ENCODE assay signal across 20 mouse cellular contexts in genomic region chr10:31354141-31354540, GRCm38 (mm10). TPM values are rescaled to one million over a fixed set of nuclear protein-coding genes. Genes with fewer than 3 reads are reported as not detected.
A peak's percentile ranks its signal among the peaks of the same experiment; 100 is the strongest.
DNase-seq lines count a peak whose midpoint lies in the region; ATAC-seq and TF ChIP-seq lines count a peak whose summit lies in the region.
"Had no signal": no experiment of that assay in that cellular context is flagged by ENCODE, and none has a peak within 500 bp of the region (broad histone marks: within the 10 kb centered on the region; RNA-seq: fewer than 3 reads in every experiment).

No protein-coding gene starts in this region.

- no peaks in the 10 kb centered on the region for H3K36me3 ChIP-seq in intestine, postnatal 0 days (ENCODE audit: control insufficient read depth, insufficient read depth)
- H3K36me3 ChIP-seq in midbrain, embryonic 14.5 days (ENCODE audit: control insufficient read depth, insufficient read depth, low read length), result no peaks in the 10 kb centered on the region
- H3K36me3 ChIP-seq: embryonic facial prominence, embryonic 13.5 days; heart, embryonic 15.5 days; hindbrain, embryonic 13.5 days had no signal

- H3K4me2 ChIP-seq in intestine, postnatal 0 days (replicated peaks; ENCODE audit: low read depth), result no peak overlapping the region
- no peak overlapping the region for H3K4me2 ChIP-seq in midbrain, embryonic 14.5 days (ENCODE audit: low read length)
- H3K4me2 ChIP-seq: embryonic facial prominence, embryonic 13.5 days; forebrain, embryonic 13.5 days; heart, embryonic 11.5 days; heart, embryonic 15.5 days; hindbrain, embryonic 13.5 days had no signal

- H3K4me1 ChIP-seq in intestine, postnatal 0 days (replicated peaks; ENCODE audit: control insufficient read depth, insufficient read depth, low read length), result no peaks in the 10 kb centered on the region
- H3K4me1 ChIP-seq in midbrain, embryonic 14.5 days (ENCODE audit: control insufficient read depth, insufficient read depth, low read length), result no peaks in the 10 kb centered on the region
- H3K4me1 ChIP-seq: embryonic facial prominence, embryonic 13.5 days; heart, embryonic 15.5 days; hindbrain, embryonic 13.5 days had no signal

- no peaks in the 10 kb centered on the region for H3K27me3 ChIP-seq in intestine, postnatal 0 days (replicated peaks; ENCODE audit: control insufficient read depth, insufficient read depth, low read length)
- H3K27me3 ChIP-seq in midbrain, embryonic 14.5 days (ENCODE audit: control insufficient read depth, insufficient read depth, low read length), result no peaks in the 10 kb centered on the region
- H3K27me3 ChIP-seq: embryonic facial prominence, embryonic 13.5 days; forebrain, embryonic 13.5 days; heart, embryonic 15.5 days; hindbrain, embryonic 13.5 days had no signal

- no peak for DNase-seq in frontal cortex, postnatal 10 days (ENCODE audit: low spot score in 2 of 2)
- DNase-seq in adrenal gland, postnatal 14 days, result peak; percentile 42
- peak; percentile 32 to 37 for DNase-seq in adrenal gland, postnatal 36 days
- DNase-seq in cerebellum, postnatal 25 days, result no peak
- no peak for DNase-seq in midbrain, embryonic 14.5 days
- DNase-seq: cerebellum, adult 2 months; cerebellum, postnatal 36 days; forebrain, postnatal 0 days; gastrocnemius, postnatal 10 days; heart, adult 2 months; heart, postnatal 14 days; kidney, adult 8-10 months had no signal

- H3K27ac ChIP-seq in intestine, postnatal 0 days (ENCODE audit: low read depth, low read length), result no peak overlapping the region
- H3K27ac ChIP-seq in midbrain, embryonic 14.5 days (replicated peaks; ENCODE audit: low read depth, low read length), result no peak overlapping the region
- H3K27ac ChIP-seq: embryonic facial prominence, embryonic 13.5 days; forebrain, embryonic 13.5 days; heart, adult 2 months; heart, embryonic 15.5 days; hindbrain, embryonic 13.5 days; hindbrain, postnatal 0 days had no signal

- H3K9ac ChIP-seq in intestine, postnatal 0 days (ENCODE audit: low read depth, low read length), result no peak overlapping the region
- H3K9ac ChIP-seq in midbrain, embryonic 14.5 days (replicated peaks; ENCODE audit: low read length), result no peak overlapping the region
- H3K9ac ChIP-seq: embryonic facial prominence, embryonic 13.5 days; forebrain, embryonic 13.5 days; forebrain, postnatal 0 days; heart, embryonic 15.5 days; hindbrain, embryonic 13.5 days had no signal

- WGBS in intestine, postnatal 0 days, result 65% methylated on average over 2 of the region's 2 CpGs
- 86% methylated on average over 2 of the region's 2 CpGs for WGBS in midbrain, embryonic 14.5 days

- no peak for TF ChIP-seq CTCF in intestine, postnatal 0 days (IDR thresholded peaks at IDR 0.05; ENCODE audit: low read depth)

- peak; percentile 59 for ATAC-seq in frontal cortex, adult (ENCODE audit: low TSS enrichment)
- 0 out of 2 replicates have a peak, but pooled peaks have one; percentile 8 for ATAC-seq in intestine, postnatal 0 days
- ATAC-seq in midbrain, embryonic 14.5 days (ENCODE audit: low FRiP score, low TSS enrichment), result no peak
- ATAC-seq: forebrain, embryonic 13.5 days; forebrain, postnatal 0 days; hindbrain, postnatal 0 days had no signal

- no peaks in the 10 kb centered on the region for H3K9me3 ChIP-seq in intestine, postnatal 0 days (ENCODE audit: control insufficient read depth)
- no peaks in the 10 kb centered on the region for H3K9me3 ChIP-seq in midbrain, embryonic 14.5 days (ENCODE audit: control insufficient read depth, low read length)
- H3K9me3 ChIP-seq: embryonic facial prominence, embryonic 13.5 days; forebrain, embryonic 13.5 days; heart, embryonic 15.5 days; hindbrain, embryonic 13.5 days had no signal

- no peak overlapping the region for H3K4me3 ChIP-seq in intestine, postnatal 0 days (ENCODE audit: low read depth, low read length)
- H3K4me3 ChIP-seq in midbrain, embryonic 14.5 days (replicated peaks; ENCODE audit: low read depth, low read length), result no peak overlapping the region
- H3K4me3 ChIP-seq: embryonic facial prominence, embryonic 13.5 days; forebrain, embryonic 13.5 days; heart, adult 2 months; heart, embryonic 15.5 days; hindbrain, embryonic 13.5 days had no signal

RNA-seq across cellular contexts. Expression of gene Hddc2, which starts 41.0 kb away (rescaled TPM):
- 34.9 and 36.9 TPM in 2 replicates for total RNA-seq in adrenal gland, postnatal 14 days (2021)
- total RNA-seq in adrenal gland, postnatal 36 days (2021), result 10 to 100 TPM; 21.1 to 42.4 TPM
- 30.2 and 32.4 TPM in 2 replicates for polyA plus RNA-seq in intestine, postnatal 0 days (2015; fragmentation: Nextera tagmentation; extraction: Ambion mirVana)
- polyA plus RNA-seq in midbrain, embryonic 14.5 days (2014; fragmentation: Nextera tagmentation; extraction: Ambion mirVana), result 51.7 and 56.7 TPM in 2 replicates

Comparison
In these comparisons a context has a peak if more than half of its experiments do, and no peak if none do; other contexts are left out.
1. DNase-seq: peak in adrenal gland, postnatal 14 days (single experiment) and adrenal gland, postnatal 36 days (2 of 2); none in frontal cortex, postnatal 10 days (0 of 2), cerebellum, postnatal 25 days (0 of 2) and midbrain, embryonic 14.5 days (single experiment).